Mouse (Mus musculus) erythroblast, embryonic 14.5 days (primary cell): ENCODE data around the gene Glmn.

Source experiments
- GATA1 ChIP-seq: IDR thresholded peaks from 2 replicates; pipeline ENCODE4 v1.6.1; 2012; ENCODE audit warnings: low read length, inconsistent platforms, mixed read lengths
- TAL1 ChIP-seq: IDR thresholded peaks from 3 replicates; pipeline ENCODE4 v1.6.1; 2012; ENCODE audit warnings: low read length, inconsistent platforms, mixed read lengths

DNA sequence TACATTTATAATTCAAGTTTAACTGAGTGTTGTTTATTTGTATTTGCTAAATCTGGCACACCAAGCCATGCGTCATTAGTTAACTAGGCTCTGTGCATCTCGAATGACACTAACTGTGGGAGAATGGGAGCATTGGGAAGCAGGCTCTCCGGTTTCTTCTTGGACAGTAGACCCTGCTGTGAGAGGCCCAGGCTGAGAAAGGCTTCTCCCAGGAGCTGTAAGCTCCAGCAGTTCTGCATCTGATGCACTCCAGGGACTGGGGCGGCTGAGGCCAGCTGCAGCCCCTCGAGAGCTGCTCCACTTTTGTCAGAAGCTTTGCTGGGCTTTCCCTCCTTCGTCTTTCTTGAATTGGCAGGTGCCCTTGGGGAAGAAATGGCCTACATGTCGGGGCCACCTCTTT lies 56.0 kb downstream of the Glmn start:
- TF ChIP-seq GATA1, result no peak
- TF ChIP-seq TAL1, result no peak
